Mouse (Mus musculus) forebrain, embryonic 13.5 days (tissue): ENCODE measurements around the gene Efr3b. TPM values are rescaled to one million over a fixed set of nuclear protein-coding genes. Genes with fewer than 3 reads are reported as not detected.
A peak's percentile ranks its signal among the peaks of the same experiment; 100 is the strongest.
"Not testable (repeated sequence)": the region's sequence is repeated elsewhere in the genome, so short reads cannot be mapped to it uniquely, and the experiment has no call there.

Experiments
- ATAC-seq: fragments of 200-750 bp; cut with Nextera tagmentation; 2 replicates; pipeline ENCODE4 v1.8.0; 2017
- H3K27ac ChIP-seq: fragments of 300-500 bp; sonication (generic); 2 replicates; pipeline ENCODE4 v1.5.1; 2015; ENCODE audit warnings: inconsistent platforms, mild to moderate bottlenecking, moderate library complexity
- H3K27me3 ChIP-seq: fragments of 300-500 bp; sonication (generic); 2 replicates; pipeline ENCODE4 v1.6.1; 2015; ENCODE audit warnings: mild to moderate bottlenecking, inconsistent platforms
- H3K36me3 ChIP-seq: fragments of 300-500 bp; sonication (generic); 2 replicates; pipeline ENCODE4 v1.6.1; 2015; ENCODE audit warnings: mild to moderate bottlenecking, inconsistent platforms; ENCODE audit not compliant: poor library complexity, severe bottlenecking
- H3K4me1 ChIP-seq: fragments of 300-500 bp; sonication (generic); 2 replicates; pipeline ENCODE4 v1.6.1; 2015; ENCODE audit warnings: inconsistent platforms
- H3K4me2 ChIP-seq: fragments of 300-500 bp; sonication (generic); 2 replicates; pipeline ENCODE4 v1.6.1; 2015; ENCODE audit warnings: inconsistent platforms, mild to moderate bottlenecking, moderate library complexity
- H3K4me3 ChIP-seq: fragments of 300-500 bp; sonication (generic); 2 replicates; pipeline ENCODE4 v1.5.1; 2015; ENCODE audit warnings: mild to moderate bottlenecking, inconsistent platforms
- H3K9ac ChIP-seq: fragments of 300-500 bp; sonication (generic); 2 replicates; pipeline ENCODE4 v1.6.1; 2015; ENCODE audit warnings: mild to moderate bottlenecking, inconsistent platforms
- H3K9me3 ChIP-seq: fragments of 300-500 bp; sonication (generic); replicated peaks from 2 replicates; pipeline ENCODE4 v1.6.1; 2016; ENCODE audit warnings: inconsistent platforms
- WGBS: fragments of 180-500 bp; shearing (Covaris S2); methylation state at CpG from one replicate; pipeline ENCODE4 v1.1.7; 2015; 5-methylcytosine and 5-hydroxymethylcytosine counted together
- polyA plus RNA-seq: library from polyadenylated mRNA; unstranded; fragments of >200 nt; fragmentation: Nextera tagmentation; extraction: Ambion mirVana; gene quantifications from 2 replicates; pipeline ENCODE4 v1.2.1, GENCODE M21; 2015

Gene Efr3b
- polyA plus RNA-seq, 1 experiment from 2014 or later: 20.7 TPM

DNA sequence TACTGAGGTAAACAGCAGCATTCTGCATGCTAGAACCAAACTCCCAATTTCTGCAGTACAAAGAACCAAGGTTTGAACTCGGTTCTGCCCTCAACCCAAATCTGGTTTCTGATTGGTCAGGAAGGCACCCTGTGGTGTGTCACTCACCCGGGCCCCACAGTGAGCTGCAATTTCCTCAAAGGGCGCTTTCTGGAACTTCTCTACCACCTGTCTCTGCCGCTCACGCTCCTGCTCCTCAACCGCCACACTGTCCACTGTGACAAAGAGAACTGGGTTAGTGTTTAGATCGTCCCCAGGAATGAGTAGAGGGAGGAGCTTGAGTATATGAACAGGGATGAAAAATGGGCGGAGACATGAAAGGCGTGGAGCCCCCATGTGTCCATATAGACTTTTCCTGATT lies 70.3 kb downstream of the Efr3b start:
- Histone ChIP-seq H3K27me3 (no peaks in the 10 kb centered on the region), H3K4me3 (no peak overlapping the region), H3K9me3 (no peaks in the 10 kb centered on the region), H3K36me3 (peaks cover 83% of the 10 kb centered on the region), H3K4me1 (no peaks in the 10 kb centered on the region), H3K27ac (no peak overlapping the region), H3K9ac (no peak overlapping the region), H3K4me2 (no peak overlapping the region)
- 67% methylated on average over 9 of the region's 9 CpGs for WGBS
- no peak for ATAC-seq

DNA sequence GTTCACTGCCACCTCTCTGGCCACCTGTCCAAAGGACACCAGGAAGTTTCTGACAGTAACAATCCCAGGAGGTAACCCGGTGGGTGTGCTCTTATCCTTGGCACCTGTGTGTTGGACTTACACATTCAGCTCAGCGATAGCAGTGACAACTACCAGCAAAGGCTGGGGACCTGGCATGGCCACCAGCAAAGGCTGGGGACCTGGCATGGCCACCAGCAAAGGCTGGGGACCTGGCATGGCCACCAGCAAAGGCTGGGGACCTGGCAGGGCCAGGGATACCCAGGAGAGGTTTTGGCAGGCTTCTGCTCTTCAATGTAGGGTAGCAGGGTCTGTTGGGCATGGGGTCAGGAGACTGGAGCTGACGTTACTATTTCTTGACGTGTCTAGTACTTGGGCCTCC lies 71.5 kb downstream of the Efr3b start:
- H3K9me3 ChIP-seq: no peaks in the 10 kb centered on the region
- peaks cover 77% of the 10 kb centered on the region for H3K36me3 ChIP-seq
- H3K4me1 ChIP-seq: no peaks in the 10 kb centered on the region
- ATAC-seq: no peak
- no peak overlapping the region for H3K9ac ChIP-seq
- no peak overlapping the region for H3K4me3 ChIP-seq
- no peaks in the 10 kb centered on the region for H3K27me3 ChIP-seq
- H3K4me2 ChIP-seq: no peak overlapping the region
- H3K27ac ChIP-seq: no peak overlapping the region
- WGBS: 92% methylated on average over 4 of the region's 4 CpGs

DNA sequence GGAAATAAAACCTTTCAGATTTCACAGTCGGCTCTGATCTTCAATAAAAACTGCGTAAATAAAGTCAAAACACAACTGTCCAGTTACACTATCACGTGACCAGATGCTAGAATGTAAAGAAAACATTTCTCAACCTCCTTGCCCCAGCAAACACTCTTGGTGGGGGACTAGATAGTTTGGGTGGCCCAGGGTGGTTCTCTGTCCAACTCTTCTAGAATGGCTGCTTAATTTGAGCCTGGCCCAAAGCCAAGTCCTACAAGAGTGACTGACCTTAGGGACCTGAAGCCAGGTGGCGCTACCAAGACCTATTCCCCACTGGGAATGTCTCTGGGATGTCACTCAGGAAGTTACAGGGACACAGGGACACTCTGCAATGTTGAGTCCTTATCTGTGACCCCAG lies 78.2 kb downstream of the Efr3b start:
- peak overlapping the region; percentile 86 for H3K9ac ChIP-seq
- H3K27me3 ChIP-seq: peaks cover 12% of the 10 kb centered on the region
- peaks cover 11% of the 10 kb centered on the region for H3K4me1 ChIP-seq
- peaks cover 16% of the 10 kb centered on the region; the same call in 1 of the 2 replicates for H3K36me3 ChIP-seq
- no peaks in the 10 kb centered on the region for H3K9me3 ChIP-seq
- H3K27ac ChIP-seq: no peak overlapping the region; the same call in 1 of the 2 replicates
- H3K4me2 ChIP-seq: peak overlapping the region; percentile 92
- H3K4me3 ChIP-seq: peak overlapping the region; percentile 66
- no peak for ATAC-seq
- WGBS: 54% methylated on average over 4 of the region's 4 CpGs

DNA sequence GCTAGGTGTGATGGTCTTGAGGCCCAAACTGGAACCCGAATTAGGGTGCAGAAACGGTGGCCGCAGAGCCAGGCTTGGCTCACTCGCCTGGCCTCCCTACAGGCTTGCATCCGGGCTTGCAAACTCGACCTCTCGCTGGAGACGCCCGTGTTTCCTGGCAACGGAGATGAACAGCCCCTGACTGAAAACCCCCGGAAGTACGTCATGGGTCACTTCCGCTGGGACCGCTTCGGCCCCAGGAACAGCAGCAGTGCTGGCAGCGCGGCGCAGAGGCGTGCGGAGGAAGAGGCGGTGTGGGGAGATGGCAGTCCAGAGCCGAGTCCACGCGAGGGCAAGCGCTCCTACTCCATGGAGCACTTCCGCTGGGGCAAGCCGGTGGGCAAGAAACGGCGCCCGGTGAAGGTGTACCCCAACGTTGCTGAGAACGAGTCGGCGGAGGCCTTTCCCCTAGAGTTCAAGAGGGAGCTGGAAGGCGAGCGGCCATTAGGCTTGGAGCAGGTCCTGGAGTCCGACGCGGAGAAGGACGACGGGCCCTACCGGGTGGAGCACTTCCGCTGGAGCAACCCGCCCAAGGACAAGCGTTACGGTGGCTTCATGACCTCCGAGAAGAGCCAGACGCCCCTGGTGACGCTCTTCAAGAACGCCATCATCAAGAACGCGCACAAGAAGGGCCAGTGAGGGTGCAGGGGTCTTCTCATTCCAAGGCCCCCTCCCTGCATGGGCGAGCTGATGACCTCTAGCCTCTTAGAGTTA lies 78.7 kb downstream of the Efr3b start:
- H3K27me3 ChIP-seq: peaks cover 17% of the 10 kb centered on the region
- peak; percentile 97 for ATAC-seq
- peak overlapping the region; percentile 92 for H3K4me2 ChIP-seq
- H3K27ac ChIP-seq: peak overlapping the region; percentile 93
- H3K9me3 ChIP-seq: no peaks in the 10 kb centered on the region
- 0 out of 2 replicates have a peak, but pooled peaks cover 11% of the 10 kb centered on the region for H3K36me3 ChIP-seq
- 3% methylated on average over 53 of the region's 53 CpGs for WGBS
- peak overlapping the region; percentile 66 for H3K4me3 ChIP-seq
- peaks cover 11% of the 10 kb centered on the region for H3K4me1 ChIP-seq
- H3K9ac ChIP-seq: peak overlapping the region; percentile 86

DNA sequence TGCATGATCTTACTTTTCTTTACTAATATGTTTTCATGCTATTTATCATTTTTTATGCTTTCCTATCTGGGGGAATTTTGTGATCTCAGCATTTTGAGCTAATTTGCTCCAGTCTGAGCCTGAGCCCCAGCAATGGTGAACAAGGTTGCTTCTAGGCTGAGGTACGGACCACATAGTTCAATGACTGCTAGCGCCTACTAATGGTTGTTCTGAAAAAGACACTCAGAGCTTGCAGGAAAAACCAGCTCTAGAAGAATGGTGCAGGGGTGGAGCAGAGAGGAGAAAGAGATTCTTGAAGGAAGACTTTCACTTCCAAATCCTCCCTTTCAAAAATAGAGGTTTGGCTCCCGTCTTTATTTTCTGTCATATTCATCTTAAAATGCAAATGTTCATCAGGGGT lies 82.4 kb downstream of the Efr3b start:
- no peak for ATAC-seq
- no peaks in the 10 kb centered on the region for H3K36me3 ChIP-seq
- H3K9ac ChIP-seq: no peak overlapping the region
- no peak overlapping the region for H3K4me3 ChIP-seq
- WGBS: 14% methylated on average over 3 of the region's 3 CpGs
- H3K27ac ChIP-seq: no peak overlapping the region
- peaks cover 11% of the 10 kb centered on the region for H3K4me1 ChIP-seq
- no peaks in the 10 kb centered on the region for H3K9me3 ChIP-seq
- no peak overlapping the region for H3K4me2 ChIP-seq
- peaks cover 33% of the 10 kb centered on the region for H3K27me3 ChIP-seq

DNA sequence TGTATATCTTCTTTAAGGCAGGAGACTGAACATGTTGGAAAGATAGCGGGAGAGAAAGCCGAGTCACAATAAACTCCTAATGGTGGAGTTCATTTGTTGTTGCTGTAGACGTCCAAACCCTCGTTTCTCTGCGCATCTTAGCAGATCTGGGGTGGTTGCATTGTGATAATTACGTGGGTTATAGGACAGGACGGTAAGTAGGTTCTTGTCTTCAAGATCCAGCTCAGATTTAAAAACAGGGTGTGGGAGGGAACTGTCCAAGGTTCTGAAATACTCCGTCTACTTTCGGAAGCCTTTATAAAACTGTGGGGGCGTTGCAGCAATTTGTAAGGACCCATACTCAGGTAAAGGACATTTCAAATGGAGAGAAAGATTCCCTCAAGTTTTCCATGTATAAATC lies 83.3 kb downstream of the Efr3b start:
- peaks cover 6% of the 10 kb centered on the region for H3K4me1 ChIP-seq
- H3K4me3 ChIP-seq: no peak overlapping the region
- no peak overlapping the region for H3K4me2 ChIP-seq
- H3K27me3 ChIP-seq: peaks cover 33% of the 10 kb centered on the region
- WGBS: 35% methylated on average over 10 of the region's 10 CpGs
- no peaks in the 10 kb centered on the region for H3K9me3 ChIP-seq
- ATAC-seq: no peak
- H3K9ac ChIP-seq: no peak overlapping the region
- H3K36me3 ChIP-seq: no peaks in the 10 kb centered on the region
- no peak overlapping the region for H3K27ac ChIP-seq

DNA sequence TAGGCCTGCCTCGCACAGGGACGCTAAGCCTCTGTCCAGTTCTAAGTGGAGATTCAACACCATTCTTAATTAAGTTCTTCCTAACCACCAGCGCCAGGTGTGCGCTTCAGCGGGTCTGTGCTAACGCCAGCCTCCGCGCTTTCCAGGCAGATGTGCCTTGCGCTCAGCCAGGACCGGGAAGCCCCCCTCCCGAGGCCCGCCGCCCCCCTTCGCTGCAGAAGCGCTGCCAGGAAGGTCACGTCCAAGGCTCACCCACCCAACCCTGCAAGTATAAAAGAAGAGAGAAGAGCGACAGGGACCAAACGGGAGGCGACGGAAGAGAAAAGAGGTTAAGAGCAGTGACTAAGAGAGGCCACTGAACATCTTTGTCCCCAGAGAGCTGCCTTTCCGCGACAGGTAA lies 84.1 kb downstream of the Efr3b start, which contains the start of gene Pomc:
Gene Pomc, plus strand, starts transcription at position 301 of the 400 bp plus-strand sequence.
- H3K4me2 ChIP-seq: no peak within 1 kb of the TSS
- no peaks in the 10 kb centered on the region for H3K36me3 ChIP-seq
- no peak within 1 kb of the TSS for H3K4me3 ChIP-seq
- no peak within 1 kb of the TSS for H3K27ac ChIP-seq
- ATAC-seq: no peak
- H3K9ac ChIP-seq: no peak within 1 kb of the TSS
- H3K27me3 ChIP-seq: peaks cover 33% of the 10 kb centered on the region
- H3K4me1 ChIP-seq: 0 out of 2 replicates have a peak, but pooled peaks cover 3% of the 10 kb centered on the region
- no peaks in the 10 kb centered on the region for H3K9me3 ChIP-seq
- 16% methylated on average over 22 of the region's 22 CpGs for WGBS

DNA sequence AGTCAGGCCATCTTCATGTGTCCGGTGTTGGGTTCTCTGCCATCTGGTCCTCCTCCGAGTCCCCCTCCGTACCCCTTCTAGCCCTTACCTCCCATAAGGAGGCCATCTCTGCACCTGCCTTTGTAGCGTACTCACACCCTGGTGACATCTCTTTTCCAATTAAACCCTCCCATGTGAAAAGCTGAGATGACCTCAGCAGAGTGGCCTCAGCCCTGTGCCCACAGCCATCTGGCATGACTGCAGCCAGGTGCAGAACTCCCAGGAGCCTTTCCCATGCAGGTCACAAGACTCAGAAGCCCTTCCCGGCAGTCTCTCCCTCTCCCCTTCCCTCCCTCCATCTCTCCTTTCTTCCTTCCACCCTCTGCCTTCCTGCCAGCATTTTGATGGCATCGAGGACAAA lies 91.2 kb downstream of the Efr3b start:
- no peaks in the 10 kb centered on the region for H3K27me3 ChIP-seq
- WGBS: 73% methylated on average over 6 of the region's 6 CpGs
- H3K36me3 ChIP-seq: no peaks in the 10 kb centered on the region
- no peak overlapping the region for H3K9ac ChIP-seq
- no peak overlapping the region for H3K27ac ChIP-seq
- H3K9me3 ChIP-seq: no peaks in the 10 kb centered on the region
- H3K4me2 ChIP-seq: no peak overlapping the region
- ATAC-seq: no peak
- peaks cover 9% of the 10 kb centered on the region; the same call in 1 of the 2 replicates for H3K4me1 ChIP-seq
- H3K4me3 ChIP-seq: no peak overlapping the region

DNA sequence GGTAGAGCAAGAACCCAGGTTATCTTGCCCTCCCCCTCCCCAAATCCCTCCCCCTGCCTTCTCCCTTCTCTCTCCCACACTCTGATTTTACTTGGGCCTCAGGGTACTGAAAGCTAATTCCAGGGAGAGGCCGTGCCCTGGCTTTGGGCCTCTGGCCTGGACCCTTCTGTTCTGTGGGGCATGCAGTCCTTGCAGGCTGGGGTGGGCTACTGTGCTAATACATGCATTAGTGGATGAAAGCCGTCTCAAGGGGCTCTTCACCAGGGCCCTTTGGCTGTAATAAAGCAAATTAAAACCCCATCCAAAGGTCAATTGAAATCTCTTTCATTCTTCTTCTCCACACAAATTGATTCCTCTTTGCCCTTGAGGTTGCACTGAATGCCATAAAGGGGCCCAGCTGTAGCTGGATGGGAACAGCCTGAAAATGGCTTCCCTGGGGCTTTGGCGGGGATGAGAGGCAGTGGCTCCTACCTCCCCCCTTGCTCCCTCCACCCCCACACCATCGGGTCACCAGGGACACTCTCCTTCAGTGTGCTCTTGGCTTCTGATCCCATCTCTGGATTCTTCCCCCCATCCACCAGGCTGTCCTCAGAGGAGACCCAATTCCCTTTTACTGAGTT lies 94.2 kb downstream of the Efr3b start:
- WGBS: 34% methylated on average over 4 of the region's 4 CpGs
- Histone ChIP-seq H3K27ac (no peak overlapping the region), H3K4me2 (no peak overlapping the region), H3K36me3 (no peaks in the 10 kb centered on the region), H3K4me1 (peaks cover 15% of the 10 kb centered on the region; the same call in 1 of the 2 replicates), H3K27me3 (no peaks in the 10 kb centered on the region), H3K4me3 (no peak overlapping the region), H3K9me3 (no peaks in the 10 kb centered on the region), H3K9ac (no peak overlapping the region)
- no peak for ATAC-seq

DNA sequence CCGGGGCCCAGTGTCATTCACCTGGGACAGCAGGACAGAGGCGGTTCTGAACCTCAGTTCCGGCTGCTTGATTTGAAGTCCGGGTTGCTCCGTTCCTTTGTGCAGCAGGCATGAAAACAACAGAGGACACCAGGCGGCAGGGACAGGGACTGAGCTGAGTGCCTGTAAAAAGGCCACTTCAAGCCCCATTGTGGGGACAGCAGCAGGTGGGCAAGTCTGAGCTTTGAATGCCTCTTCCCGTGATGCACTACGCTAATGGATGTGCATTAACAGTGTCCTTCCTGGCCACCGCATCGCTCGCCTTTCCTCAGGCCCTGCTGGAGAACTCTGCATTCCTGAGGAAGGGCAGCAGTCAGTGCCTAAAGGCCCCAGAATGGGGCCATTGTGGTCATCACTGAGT lies 96.7 kb downstream of the Efr3b start:
- 7% methylated on average over 11 of the region's 11 CpGs for WGBS
- no peak for ATAC-seq

DNA sequence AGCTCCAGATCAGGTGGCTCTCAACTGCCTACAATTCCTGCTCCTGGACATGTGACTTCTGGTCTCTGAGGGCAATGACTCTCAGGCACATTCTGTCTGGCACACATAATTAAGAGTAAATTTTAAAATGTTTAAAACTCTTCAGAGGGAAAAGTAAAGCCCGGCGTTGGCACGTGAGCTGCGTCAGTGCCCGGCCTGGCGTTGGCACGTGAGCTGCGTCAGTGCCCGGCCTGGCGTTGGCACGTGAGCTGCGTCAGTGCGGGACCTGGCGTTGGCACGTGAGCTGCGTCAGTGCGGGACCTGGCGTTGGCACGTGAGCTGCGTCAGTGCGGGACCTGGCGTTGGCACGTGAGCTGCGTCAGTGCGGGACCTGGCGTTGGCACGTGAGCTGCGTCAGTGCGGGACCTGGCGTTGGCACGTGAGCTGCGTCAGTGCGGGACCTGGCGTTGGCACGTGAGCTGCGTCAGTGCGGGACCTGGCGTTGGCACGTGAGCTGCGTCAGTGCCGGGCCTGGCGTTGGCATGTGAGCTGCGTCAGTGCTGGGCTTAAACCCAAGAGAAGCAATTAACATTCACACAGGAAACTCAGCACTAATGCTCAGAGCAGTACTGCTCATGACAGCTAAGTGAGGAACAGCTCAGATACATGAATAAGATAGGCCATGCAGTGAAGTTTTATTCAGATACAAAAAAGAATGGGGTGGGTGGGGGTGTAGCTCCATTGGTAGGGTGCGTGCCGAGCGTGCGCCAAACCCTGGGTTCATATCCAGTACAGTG lies 108.4 kb downstream of the Efr3b start:
- ATAC-seq: peak; percentile 63; the same call in 1 of the 2 replicates
- 96% methylated on average over 33 of the region's 47 CpGs for WGBS
- H3K36me3 ChIP-seq, H3K27ac ChIP-seq, H3K4me3 ChIP-seq, H3K4me2 ChIP-seq, H3K9ac ChIP-seq, H3K9me3 ChIP-seq, H3K27me3 ChIP-seq, H3K4me1 ChIP-seq: not testable (repeated sequence)

More for the DNA sequence above, 96.7 kb downstream of the Efr3b start:
- no peaks in the 10 kb centered on the region for H3K9me3 ChIP-seq
- H3K27me3 ChIP-seq: no peaks in the 10 kb centered on the region
- no peak overlapping the region for H3K27ac ChIP-seq
- 0 out of 2 replicates have a peak overlapping the region, but pooled peaks have one; percentile 12 for H3K9ac ChIP-seq
- no peak overlapping the region for H3K4me3 ChIP-seq
- peak overlapping the region; percentile 13; the same call in 1 of the 2 replicates for H3K4me2 ChIP-seq
- H3K36me3 ChIP-seq: no peaks in the 10 kb centered on the region
- peaks cover 10% of the 10 kb centered on the region; the same call in 1 of the 2 replicates for H3K4me1 ChIP-seq

DNA sequence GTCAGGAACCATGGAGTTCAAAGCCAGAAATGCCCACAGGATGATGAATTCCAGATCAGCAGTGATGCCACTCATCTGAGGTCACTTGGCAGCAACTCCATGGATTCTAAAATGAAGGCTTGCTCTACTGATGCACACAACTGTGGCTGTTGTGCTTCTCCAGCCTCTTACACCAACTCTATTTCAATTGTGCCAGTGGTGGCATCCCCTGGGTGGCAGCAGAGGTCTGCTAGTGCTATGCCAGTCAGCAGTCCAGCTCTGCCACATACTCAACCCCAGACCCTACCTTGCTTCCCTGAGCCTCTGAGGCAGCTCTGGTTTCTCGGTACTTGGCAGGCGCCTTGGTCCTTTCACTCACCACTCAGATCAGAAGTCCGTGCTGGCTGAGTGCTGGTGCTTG lies 109.9 kb downstream of the Efr3b start:
- Histone ChIP-seq H3K9me3 (no peaks in the 10 kb centered on the region), H3K36me3 (no peaks in the 10 kb centered on the region), H3K27ac (no peak overlapping the region), H3K4me2 (no peak overlapping the region), H3K9ac (no peak overlapping the region), H3K27me3 (no peaks in the 10 kb centered on the region), H3K4me3 (no peak overlapping the region), H3K4me1 (no peaks in the 10 kb centered on the region)
- 77% methylated on average over 3 of the region's 3 CpGs for WGBS
- ATAC-seq: no peak
